Mouse (Mus musculus): ENCODE measurements at regions not wholly inside any gene's neighbourhood (a gene's known extent, or its start where the extent isn't known, plus 50 kb on each side); places are given as distances from the start of the nearest gene placed in this dataset.

DNA sequence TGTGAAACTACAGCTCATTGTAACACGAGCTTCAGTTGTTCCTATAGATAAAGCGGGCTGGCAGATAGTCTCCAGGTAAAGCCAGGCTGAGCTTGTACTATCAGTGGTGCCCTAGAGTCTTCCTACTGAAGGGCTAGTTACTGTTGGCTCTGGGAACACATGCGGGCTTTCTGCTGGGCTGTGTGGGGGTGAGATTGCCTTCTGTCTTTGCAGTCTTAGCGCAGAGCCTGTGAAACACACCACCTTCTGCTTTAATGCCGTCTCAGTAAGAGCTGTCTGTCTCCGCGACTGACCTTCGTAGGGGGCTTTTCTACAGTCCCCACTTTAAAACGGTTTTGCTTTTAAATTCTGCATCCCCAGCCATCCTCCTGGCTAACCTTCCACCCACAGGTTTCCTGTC, 76.7 kb downstream of the Trim29 start:
- peak in 1 of 2 experiments; percentile 8 for DNase-seq (ENCODE audit: low spot score in 2 of 2)

DNA sequence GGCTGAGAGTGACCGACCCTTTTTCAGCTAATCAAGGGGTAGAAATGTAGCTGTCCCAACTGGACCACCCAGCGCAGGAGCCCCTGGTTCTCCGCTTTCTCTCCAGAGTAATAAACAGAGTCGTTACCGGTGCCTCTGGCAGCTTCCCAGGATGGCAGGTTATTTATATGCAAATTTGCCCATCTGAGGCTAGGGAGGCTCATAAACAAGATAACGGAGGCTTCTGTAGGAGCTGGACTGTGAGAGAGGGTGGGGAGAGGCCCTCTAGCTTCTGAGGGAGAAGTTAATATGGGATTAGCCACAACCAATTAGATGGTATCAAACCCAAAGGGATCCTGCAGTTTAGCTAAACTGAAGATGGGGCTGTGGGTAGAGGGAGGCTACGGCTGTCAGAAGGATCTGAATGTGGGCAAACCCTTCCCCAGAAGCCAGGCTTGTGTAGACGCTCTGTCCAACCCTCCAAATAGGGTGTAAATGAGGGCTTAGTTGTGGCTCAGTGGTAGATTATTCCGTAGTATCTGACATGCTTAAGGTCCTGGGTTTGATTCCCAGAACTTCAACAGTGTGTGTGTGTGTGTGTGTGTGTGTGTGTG, 78.9 kb downstream of the Trim29 start:
- DNase-seq (ENCODE audit: low spot score in 2 of 2): no peak

DNA sequence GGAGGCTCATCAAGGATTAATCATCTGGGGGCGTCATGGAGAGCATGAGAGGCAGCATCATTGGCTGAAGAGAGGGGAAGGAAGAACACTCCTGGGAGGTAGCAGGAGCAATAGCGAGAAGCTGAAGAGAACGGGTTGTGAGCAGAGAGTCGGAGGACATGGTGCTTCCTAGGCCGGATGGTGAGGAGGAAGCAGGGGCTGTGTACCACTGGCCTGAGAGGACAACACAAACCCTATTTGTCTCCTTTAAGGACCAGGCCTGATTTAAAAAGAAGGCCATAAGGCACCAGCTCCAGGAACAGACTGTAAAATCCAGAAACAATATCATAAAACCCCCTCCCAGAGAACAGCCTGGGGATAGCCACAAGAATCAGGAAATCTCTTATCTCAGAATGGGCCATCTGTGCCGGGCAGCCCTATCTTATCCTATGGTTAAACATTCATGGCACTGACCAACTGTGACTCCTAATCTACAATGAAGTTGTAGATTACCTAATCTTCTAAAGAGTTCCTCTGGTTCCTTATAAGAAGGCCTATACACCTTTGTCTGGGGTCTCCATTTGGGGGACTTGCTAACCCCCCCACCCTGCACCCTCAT, 81.9 kb downstream of the Trim29 start:
- no peak for DNase-seq (ENCODE audit: low spot score in 2 of 2)

DNA sequence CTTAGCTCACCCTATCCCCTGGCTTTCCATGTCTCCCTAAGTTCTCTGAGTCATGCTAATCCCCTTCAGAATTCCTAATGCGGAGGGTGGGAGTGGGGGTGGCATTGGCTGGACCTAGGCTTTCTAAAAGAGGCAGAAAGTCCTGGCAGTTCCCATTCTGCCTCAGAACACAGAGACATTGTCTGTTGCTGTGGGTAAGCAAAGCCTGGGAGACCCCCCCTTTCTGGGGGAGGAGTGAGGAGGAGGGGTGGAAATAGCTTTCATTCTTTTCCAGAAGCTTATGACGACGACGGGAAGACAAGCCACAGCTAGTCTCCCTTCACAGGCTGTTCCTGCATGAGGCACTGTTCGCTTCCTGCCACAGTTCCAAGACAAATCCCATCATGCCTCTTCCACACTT, 83.6 kb downstream of the Trim29 start:
- peak; percentile 4 to 8 for DNase-seq (ENCODE audit: low spot score in 2 of 2)

DNA sequence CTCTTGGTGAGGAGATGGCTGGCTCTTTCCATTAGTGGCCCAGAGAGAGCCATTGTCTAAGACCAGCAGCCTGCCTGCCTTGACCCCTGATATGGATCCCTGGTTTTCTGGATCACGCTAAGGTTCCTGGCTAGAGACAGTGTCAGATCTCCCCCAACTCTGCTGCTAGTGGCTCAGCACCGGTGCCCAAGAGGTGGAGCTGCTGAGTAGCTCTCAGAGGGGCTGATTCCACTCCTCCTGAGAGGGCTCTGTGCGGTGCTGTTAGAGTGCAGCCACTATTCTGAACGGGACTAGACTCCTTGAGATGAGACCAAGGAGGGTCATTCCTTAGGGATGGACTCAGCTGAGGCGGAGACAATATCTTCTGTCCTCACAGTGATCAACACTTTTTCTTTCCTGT, 84.6 kb downstream of the Trim29 start:
- no peak for DNase-seq (ENCODE audit: low spot score in 2 of 2)

DNA sequence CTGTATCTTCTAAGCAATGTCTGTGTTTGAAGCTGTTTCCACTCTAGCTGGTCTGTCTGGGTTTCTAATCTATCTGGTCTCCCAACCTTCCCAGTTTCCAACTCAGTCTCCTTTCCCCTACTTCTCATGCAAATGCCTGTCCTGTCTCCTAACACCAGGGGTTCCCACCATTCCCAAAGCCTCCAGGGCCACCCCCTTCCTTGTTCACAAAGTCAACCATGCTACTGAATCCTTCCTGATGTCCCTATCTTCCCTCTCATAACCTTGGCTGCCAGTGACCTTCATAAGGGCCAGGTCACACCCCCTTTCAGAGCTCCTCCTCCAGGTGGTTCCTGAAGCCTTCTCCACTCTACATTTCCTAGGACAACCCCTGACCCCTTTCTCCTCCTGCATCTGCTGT, 85.9 kb downstream of the Trim29 start:
- no peak for DNase-seq (ENCODE audit: low spot score in 2 of 2)

DNA sequence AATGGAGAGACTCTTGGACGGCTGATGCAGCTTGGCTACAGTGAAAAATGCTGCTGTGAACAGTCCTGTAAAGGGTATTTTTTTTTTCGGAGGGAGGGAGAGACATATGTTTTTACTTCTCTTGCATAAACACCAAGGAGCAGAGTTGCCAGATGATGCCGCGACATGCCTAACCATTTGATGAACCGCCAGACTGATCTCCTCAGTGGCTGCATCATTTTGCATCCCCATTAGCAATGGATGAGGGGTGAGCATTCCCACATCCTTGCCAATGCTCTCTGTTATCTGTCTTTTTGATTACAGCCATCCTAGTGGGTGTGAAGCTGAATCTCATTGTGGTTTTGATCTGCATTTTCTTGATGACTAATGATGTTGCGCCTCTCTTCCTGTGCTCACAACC, 97.8 kb downstream of the Trim29 start:
- DNase-seq (ENCODE audit: low spot score in 2 of 2): no peak

DNA sequence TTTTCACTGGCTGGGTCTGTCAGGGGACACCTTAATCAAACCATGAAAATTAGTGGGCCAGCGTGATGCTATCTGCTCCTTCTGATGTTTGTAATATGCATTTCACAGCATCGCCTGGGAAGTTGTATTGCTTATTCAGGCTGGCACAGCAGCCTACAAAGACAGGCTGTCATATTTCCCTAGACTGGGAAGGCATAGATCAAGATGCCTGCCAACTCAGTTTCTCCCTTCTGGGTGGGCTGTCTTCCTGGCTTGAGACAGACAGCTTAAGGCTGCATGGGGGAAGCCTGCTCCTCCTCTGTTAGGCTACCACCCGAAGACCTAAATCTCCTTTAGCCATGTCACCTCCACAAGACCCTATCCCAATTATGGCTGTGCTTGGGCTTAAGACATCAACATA, 101.8 kb downstream of the Trim29 start:
- no peak for DNase-seq (ENCODE audit: low spot score in 2 of 2)

DNA sequence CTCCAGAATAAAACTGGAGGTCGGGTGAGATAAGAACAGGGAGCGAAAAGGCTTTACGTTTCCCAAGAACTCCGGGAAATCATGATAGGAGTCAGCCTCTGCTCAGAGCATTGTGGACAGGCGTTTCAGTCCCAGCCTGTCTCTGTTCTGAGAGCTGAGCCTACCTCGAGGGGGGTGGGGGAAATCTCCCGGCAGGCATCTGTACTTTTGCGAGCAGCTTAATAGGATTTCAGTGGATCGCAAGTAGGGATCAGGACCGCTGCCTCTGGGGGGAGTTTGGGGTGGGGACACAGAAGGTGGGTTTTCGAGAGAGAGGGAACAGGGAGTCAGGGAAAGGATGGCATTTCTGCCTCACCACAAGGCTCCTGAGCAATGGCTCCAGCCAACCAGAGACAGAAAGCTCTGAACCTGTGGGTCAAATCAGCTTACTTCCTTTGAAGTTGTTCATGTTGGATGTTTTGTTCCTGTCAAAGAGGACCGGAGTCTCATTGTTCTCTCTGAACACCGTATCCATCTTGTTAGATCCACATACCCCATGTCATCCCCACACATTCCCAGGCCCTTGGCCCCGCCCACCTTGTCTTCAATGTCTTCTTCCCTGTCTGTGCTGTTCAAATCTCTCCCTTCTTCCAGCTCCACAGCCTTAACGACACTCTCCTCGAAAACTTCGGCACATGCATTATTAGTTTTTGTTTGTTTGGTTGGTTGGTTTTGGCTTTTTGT, 109.5 kb downstream of the Trim29 start:
- DNase-seq (ENCODE audit: low spot score in 2 of 2): no peak

DNA sequence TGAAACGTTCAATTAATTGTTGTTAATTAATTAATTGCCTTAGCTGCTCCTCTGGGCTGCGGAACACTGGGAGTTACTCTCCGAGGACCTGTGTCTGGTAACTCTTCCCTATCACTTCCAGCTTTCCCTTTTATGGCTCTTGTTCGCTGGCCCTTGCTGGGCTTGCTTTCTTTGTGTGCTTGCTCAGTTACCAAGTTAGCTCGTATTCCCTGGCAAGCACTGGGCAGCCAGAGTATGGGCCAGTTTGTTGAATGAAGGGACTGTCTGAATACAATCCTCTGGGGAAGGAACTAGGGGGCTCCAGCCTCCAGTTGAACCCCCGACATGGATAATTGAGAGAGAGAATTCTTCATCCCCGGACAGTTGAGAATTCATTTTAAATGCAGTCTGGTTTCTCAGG, 116.4 kb downstream of the Trim29 start:
- no peak for DNase-seq (ENCODE audit: low spot score in 2 of 2)

DNA sequence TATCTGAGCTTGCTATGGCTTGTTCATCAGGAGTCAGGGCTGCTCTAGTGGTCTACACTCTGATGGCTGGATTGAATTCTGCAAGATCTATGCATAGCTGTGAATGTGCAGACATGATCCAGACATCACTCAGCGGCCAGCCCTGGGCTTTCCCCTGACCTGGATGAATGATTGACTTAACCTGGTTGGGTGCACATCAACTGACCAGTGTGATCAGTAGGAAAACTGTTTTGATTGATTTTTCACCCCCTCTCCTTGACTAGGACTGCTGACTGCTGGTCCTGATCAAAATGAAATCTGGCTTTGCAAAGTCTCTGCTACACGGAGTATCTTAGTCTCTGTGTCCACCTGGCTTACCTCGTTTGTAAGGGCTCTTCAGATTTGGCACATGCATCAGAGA, 123.3 kb downstream of the Trim29 start:
- DNase-seq (ENCODE audit: low spot score in 2 of 2): no peak

DNA sequence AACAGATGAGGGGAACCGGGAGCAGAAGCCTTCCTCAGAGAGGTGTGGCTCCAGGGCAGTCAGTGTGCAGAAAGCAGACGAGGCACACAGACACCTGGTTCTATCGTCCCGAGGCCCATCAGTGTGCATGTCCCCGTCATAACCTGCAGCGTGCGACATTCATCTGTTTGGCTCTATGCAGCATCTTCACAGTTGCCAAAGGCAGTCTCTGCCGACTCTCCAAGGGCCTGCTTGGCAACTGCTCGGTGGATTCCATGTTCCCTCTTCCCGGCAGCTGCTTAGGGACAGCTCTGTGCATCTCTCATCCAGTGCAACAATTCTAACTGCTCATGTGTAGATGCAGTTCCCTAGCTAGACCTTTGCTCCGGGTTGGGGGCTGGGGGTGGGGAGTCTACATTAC, 127.8 kb downstream of the Trim29 start:
- no peak for DNase-seq (ENCODE audit: low spot score in 2 of 2)

DNA sequence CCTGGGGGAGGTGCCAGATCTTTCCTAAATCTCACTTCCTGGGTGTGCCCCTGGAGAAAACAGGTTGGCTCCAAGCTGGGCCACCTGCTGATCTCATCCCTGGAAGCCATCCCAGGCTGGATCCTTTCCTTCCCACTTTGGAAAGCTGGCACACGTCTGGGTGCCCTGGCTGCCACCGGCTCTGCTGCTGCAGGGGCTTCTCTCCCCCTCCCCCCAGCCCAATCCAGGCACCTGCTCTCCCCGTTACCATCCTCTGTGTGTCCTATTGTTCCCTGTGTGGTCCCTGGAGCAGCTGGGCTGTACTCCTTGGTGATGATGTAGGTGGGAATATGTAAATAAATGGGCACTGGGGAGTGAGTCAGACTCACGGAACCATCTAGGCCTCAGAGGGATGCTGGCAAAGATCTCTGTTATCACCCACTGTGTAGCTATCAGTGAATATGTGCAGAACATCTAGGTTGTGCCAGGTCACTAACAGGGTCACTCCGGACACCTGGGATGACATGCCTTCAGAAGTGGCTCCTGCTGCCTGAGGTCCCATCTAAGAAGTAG, 130.4 kb downstream of the Trim29 start:
- peak; percentile 4 to 8 for DNase-seq (ENCODE audit: low spot score in 2 of 2)

DNA sequence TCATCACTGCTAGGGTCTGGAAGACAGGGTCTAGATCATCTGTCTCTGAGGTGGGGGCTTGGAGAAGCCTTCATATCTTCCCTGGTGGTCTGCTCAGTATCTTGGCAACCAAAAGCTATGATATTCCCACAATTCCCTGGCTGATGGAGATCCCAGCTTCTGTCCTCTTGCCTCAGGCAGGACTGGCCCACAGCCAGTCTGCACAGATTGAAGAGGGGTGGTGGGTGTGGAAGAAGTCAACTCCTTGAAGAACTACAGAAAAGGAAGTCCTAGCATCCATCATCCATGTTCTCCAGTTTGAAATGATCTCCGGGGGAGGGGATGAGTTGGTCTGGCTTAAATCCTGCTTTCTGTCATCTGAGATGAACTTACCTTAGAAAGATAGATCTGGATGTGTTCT, 134.8 kb downstream of the Trim29 start:
- DNase-seq (ENCODE audit: low spot score in 2 of 2): peak in 1 of 2 experiments; percentile 8

DNA sequence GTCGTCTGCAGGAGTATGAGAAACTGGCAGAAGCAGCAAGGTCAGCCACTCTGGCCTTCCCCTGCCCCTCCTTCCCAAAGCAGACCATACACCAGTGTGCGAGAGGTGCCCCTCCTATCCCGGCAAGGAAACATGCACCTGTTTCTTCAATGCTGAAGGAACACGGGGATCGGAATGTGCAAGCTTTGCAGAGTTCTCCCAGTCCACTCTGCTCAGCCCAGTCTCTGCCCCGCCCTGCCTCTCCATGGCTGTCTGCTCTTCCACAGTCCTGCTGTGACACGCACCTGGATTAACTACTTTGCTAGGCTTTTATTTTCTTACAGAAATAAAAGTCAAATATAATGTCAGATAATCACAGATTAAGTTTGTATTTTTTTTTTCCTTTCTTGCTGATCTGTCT, 136.7 kb downstream of the Trim29 start:
- no peak for DNase-seq (ENCODE audit: low spot score in 2 of 2)

DNA sequence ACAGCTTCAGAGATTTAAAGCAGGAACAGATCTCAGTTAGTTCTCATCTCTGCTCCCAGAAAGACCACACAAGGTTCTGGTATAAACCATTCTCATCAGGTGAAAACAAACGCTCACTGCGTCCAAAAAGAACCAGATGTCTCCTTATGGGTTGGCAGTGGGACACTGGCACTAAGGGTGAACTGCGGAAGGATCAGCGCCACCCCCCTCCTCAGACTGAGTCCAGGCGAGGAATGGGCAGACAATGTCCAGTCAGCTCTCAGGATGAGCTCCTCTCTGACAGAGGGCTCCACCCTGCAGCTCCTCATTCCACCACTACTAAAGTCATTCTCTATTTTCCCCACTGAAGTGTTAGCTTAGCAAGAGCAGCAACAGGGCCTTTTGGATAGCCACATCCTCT, 138.3 kb downstream of the Trim29 start:
- DNase-seq (ENCODE audit: low spot score in 2 of 2): no peak

DNA sequence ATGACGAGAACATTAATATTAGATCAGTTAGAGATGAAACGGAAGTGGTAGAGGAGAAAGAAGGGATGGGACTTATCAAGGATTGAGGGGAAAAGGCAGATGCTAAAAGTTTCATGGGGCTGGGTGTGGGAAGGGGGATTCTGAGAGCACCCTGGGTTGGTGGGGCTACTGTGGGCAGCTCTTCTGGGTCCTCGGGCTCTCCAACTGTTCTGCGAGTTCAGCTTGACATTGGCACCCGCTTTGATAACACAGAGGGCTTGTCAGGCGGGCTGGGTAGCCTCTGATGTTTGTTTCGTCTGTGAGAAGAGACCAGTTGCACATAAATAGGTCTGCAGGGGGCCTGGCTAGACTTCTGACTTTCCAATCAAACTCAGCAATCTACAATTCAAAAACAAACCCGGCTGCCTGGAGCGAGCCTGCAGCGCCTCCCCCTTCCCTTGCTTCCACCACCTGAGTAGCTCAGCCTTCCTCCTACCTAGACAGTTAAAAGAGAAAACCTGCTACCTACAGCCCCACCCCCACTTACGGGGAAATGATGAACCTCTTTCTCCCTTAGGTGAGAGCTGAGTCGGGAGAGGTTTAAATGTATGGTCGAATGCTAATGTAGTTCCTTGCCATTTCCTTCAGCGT, 143.4 kb downstream of the Trim29 start:
- DNase-seq (ENCODE audit: low spot score in 2 of 2): no peak

DNA sequence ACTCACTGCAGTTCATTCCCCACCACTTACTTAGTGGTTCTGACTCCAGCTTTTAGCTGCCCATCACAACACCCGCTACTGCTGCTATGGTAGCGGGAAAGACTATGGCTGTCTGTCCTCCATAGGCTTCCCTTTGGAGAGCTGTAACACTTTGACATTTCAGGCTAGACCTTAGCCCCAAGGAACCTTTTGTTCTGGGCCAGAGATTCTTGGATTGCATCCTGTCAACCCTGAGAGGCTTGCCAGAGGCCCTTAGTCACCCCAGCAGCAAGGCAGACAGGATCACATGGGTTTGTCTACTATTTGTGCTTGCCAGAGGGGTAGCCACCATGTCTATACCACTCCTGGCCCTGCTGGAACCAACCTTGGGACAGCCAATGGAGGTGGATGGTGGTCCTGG, 147.1 kb downstream of the Trim29 start:
- no peak for DNase-seq (ENCODE audit: low spot score in 2 of 2)

DNA sequence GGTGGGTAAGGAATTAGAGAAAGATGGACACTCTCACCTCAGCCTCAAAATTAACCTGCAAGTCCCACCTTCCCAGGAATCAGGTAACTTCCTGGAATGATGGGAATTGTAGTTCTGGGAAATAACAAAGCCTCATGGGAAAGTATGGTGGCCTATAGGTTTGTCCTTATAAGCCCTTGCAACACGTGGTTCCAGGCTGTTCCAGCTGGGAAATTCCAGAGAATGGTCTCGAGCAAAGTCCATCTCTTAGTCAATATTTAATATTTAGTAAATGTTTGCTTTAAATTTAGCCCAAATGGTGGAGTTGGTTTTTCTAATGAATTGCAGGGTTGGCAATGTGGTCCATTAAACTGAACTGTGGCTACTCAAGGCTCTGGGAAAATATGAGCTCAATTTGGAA, 150.5 kb downstream of the Trim29 start:
- no peak for DNase-seq (ENCODE audit: low spot score in 2 of 2)

DNA sequence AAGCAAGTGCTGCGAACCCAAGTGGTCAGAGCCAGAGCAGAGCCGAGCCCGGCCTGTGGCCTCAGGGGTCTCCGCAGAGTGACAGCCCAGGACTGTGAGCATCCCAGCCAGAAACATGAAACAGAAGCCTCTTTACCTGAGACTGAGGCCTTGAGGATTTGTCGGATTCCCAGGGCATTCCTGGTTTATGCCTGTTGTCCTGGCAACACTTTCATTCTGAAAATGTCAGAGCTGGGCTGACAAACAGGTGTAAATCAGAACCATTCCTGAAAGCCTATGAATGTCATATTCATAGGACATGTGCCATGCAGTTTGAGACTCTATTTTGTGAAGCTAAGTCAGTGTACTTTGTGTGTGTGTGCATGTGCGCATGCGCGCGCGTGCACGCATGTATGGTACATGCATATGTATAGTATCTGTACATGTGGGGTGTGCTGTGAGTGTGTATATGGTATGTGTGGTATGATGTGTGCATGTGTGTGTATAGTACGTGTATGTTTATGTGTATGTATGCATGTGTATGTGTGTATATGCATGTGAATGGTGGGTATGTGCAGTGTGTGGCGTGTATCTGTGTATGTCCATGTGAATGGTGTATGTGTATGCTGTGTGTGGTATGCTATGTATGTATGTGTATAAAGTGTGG, 152.9 kb downstream of the Trim29 start:
- DNase-seq (ENCODE audit: low spot score in 2 of 2): no peak

DNA sequence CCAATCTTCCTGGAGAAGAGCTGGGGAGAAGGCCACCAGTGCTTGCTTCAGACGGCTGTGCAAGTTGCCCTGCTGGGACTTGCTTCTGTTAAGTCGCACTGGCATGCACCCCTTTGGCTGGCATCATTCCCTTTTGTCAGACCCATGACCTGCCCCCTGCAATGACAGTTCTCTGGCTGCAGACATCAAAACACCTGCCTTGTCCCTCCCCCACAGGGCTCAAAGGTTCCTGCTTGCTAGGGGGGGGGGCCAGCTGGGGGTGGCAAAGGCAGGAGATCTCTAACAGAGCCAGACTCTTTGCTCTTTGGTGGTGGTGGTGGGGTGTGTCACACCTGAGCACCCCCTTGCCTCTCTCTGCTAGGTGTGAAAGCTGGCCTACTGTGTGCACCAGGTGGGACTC, 154.5 kb downstream of the Trim29 start:
- no peak for DNase-seq (ENCODE audit: low spot score in 2 of 2)

DNA sequence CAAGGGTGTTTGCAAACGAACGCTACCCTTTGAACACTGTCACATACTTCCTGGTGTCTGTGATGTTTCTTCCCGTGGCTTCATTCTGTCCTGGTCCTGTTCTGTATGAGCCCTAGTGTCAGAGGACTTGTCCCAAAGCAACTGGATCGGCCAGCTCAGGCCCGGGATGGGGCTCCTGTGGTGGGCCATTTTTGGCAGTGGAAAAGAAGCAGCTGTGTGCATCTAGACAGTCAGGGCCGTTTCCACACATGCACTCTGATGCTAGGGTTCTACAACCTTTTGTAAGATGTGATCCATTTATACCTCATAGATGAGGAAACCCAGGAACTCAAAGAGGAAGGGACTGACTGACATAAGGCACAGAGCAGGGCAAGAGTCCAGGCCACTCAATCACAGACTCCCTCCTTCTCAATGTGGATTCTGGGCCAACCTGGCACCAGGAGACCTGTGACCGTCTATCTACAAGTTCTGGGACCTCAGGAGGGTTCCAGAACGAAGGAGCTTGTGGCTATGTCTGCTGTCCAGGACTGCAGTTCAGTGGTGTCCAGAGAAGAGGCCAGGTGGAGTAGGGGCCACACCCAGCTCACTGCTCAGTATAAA, 155.2 kb downstream of the Trim29 start:
- no peak for DNase-seq (ENCODE audit: low spot score in 2 of 2)
